Mouse (Mus musculus): ENCODE data around the gene Ak4.

DNA sequence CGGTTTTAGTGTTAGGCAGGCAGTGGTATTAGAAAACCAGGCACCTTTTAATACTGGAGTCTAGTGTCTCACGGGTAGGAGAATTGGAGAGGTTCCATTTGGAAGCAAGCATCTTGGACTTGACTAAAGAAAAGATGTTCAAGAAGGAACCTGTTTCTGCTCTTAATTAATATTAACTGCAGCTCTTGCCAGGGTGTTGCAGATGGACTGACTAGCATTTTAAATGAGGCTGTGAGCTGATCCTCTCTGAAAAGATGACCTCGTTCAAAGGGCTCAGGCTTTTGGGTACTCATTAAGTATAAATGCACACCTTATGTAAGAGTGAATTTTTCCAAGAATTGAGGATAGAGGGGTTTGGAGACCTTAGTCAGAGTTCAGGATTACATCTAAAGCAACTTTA, 5.4 kb downstream of the Ak4 start:
- TF ChIP-seq CTCF (IDR thresholded peaks at IDR 0.05; ENCODE audit: borderline replicate concordance, control insufficient read depth, extremely low read depth, insufficient read depth, low read length, poor library complexity), result no peak
- no peak for TF ChIP-seq POLR2A (IDR thresholded peaks at IDR 0.05; ENCODE audit: control insufficient read depth, extremely low read depth, insufficient read depth, low read length, poor library complexity)

Measured in thymus, adult 2 months (tissue).